Mouse (Mus musculus): ENCODE results near the gene Ptov1. TPM values are rescaled to one million over a fixed set of nuclear protein-coding genes. Genes with fewer than 3 reads are reported as not detected.

The Ptov1 gene
- total and polyA plus RNA-seq, 3 experiments, result 227 to 492 (median 227) TPM

DNA sequence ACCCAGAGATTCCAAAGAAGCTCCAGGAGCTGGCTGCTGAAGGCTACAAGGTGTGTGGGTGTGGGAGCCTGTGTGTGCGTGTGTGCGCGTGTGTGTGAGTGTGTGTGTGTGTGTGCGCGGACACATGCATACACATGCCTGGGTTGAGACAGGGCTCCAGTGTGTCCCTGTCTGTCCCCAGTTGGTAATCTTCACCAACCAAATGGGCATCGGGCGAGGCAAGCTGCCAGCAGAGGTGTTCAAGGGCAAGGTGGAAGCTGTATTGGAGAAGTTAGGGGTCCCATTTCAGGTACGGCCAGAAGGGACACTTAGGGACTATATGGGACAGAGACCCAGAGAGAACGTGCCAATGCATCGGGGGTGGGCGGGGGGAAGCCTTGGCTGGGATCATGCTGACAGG lies 9.7 kb downstream of the Ptov1 start:
- no peak for DNase-seq

DNA sequence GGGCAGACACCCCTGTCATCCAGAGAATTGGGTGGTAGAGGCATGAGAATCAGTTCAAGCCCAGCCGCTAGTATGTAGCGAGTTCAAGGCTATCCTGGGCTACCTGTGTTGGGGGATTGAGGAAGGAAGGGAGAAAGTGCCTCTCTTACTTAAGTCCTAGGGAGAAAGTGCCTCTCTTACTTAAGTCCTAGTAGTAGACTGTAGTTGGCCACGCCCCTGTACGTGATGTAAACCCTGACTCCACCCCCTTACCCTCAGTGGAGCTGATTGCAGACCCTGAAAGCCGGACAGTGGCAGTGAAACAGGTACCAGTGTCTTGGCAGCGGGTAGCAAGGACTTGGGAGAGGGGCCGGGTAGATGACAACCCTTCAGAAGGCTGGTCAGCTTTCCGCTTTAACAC lies 11.7 kb downstream of the Ptov1 start:
- peak; percentile 55 for DNase-seq

GRCm38 (mm10) chr7:44857042-44857552 lies 12.5 kb downstream of the Ptov1 start, which contains the start of gene Pnkp:
TSS of gene Pnkp (plus strand) at chr7:44857139.
- peak; percentile 91 for DNase-seq

DNA sequence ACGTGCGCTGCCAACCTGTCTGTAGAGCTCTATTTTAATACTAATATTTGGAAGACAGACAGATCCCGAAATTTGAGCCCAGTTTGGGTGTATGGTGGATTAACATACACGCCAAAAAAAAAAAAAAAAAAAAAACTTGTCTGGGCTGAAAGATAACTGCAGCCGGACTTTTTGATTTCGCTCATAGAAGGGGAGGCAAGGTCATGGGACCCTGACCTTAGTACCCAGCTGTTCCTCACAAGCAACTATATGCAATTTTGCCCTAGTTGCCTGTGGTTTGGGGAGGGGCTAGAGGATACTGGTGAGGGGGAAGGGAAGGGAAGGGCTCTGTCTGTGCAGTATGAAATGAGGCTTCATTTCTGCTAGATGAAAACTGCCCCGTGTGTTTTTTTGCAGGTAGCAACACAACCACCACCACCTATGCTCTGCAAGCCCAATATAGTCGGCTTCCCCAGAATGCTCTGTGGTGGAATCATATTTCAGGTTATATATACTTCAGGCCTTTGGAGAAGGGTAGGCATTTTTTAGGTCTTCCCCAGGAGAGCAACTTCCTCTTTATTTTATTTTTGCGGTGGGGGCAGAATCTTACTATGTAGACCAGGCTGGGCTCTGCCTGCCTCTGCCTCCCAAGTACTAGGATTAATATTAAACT lies 13.2 kb downstream of the Ptov1 start:
- DNase-seq, result no peak

DNA sequence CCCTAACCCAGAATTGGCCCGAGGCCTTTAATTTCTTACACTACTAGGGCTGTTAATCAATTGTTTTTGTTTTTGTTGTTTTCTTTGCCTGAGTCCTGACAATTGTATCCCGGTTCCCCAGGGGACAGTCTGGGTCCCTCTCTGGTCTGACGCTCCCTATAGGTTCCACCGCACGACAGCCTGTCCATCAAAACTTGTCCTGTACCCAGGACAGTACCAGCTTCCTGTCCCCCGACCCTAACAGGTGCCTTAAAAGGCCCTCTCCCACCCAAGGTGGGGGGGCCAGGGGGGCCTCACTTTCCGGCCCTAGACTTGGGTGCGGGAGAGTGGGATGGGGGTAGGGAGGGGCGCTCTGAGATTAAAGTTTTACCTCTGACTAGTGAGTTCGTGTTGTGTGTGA lies 14.6 kb downstream of the Ptov1 start:
- DNase-seq, result no peak

GRCm38 (mm10) chr7:44854356-44855031 lies 15.1 kb downstream of the Ptov1 start:
- DNase-seq, result peak; percentile 97

DNA sequence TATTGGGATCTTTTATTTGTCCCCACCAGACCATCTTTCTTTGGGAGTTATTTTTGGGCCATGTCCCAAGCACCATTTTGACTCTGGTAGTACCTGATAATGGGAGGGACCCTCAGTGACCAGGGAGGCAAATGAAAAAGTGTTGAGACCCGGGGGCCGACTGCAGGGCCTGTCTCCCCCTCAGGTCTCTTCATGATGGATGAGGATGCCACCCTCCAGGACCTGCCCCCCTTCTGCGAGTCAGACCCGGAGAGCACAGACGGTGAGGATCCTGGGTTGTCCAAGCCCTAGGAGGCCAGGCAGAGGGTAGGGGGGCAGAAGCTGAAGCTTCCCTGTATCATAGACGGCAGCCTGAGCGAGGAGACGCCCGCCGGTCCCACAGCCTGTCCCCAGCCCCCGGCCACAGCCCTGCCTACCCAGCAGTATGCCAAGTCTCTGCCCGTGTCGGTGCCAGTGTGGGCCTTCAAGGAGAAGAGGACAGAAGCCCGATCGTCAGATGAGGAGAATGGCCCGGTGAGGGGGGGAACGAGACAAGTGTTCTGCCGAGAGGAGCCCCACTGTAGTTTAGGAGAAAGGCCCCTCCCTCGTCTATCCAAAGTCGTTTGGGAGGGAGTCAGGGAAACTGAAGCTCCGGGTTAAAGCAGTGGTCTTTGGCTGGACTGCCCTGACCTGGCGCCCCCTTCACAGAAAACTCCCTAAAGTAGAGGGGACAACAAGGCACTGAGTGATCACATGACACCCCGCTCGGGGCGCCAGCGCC lies 15.8 kb downstream of the Ptov1 start:
- DNase-seq, result peak; percentile 65

GRCm38 (mm10) chr7:44853065-44853464 lies 16.5 kb downstream of the Ptov1 start:
- DNase-seq, result peak; percentile 33

DNA sequence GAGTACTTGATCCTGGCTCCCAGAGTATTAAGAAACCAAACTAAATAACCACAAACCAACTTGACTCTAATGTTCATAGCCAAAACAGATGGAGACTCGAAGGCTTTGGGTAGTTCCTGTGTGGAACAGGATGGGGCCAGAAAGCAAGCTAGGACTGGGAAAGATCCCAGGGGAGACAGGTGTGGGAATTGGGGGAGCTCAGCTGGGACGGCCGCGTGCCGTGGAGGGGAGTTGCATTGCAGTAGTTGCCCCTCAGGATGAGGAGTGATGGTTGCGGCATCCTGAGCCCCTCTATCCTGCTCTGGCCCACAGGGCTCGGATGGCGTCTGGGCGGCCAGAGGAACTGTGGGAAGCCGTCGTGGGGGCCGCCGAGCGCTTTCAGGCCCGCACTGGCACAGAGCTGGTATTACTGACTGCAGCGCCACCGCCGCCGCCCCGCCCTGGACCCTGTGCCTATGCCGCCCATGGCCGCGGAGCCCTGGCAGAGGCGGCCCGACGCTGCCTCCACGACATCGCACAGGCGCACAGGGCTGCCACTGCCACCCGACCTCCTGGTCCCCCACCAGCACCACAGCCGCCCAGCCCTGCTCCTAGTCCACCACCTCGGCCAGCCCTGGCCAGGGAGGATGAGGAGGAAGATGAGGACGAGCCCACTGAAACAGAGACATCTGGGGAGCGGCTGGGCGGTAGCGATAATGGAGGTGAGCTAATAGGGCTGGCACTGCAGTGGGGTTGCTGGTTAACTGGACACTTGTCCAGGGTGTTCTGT lies 17.1 kb downstream of the Ptov1 start:
- peak; percentile 28 for DNase-seq

- DNase-seq, result no peak
Measured at GRCm38 (mm10) chr7:44851625-44852234, 17.9 kb downstream of the Ptov1 start.

GRCm38 (mm10) chr7:44850789-44851624 lies 18.6 kb downstream of the Ptov1 start:
- DNase-seq, result peak; percentile 46

DNA sequence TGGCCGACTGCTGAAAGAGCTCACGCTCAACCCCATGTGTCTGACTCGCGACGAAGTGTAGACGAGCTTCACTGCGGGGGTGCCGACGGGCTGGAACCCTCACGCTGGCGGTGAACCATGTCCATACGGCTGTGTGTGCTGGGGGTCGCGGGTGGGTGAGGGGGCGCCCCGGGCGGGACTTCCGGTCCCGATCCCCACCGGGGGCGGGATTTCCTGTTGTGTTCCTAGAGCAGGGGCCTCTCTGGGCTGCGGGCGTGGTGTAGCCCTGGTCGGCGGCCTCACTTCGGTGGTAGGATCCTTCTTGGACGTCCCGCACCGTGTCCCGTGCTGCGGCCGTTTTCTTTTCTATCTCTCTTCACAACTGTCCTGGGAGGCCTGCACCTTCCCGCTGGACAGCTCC lies 19.4 kb downstream of the Ptov1 start:
- peak; percentile 86 for DNase-seq

GRCm38 (mm10) chr7:44849416-44850111 lies 20.0 kb downstream of the Ptov1 start:
- DNase-seq, result peak; percentile 95

DNA sequence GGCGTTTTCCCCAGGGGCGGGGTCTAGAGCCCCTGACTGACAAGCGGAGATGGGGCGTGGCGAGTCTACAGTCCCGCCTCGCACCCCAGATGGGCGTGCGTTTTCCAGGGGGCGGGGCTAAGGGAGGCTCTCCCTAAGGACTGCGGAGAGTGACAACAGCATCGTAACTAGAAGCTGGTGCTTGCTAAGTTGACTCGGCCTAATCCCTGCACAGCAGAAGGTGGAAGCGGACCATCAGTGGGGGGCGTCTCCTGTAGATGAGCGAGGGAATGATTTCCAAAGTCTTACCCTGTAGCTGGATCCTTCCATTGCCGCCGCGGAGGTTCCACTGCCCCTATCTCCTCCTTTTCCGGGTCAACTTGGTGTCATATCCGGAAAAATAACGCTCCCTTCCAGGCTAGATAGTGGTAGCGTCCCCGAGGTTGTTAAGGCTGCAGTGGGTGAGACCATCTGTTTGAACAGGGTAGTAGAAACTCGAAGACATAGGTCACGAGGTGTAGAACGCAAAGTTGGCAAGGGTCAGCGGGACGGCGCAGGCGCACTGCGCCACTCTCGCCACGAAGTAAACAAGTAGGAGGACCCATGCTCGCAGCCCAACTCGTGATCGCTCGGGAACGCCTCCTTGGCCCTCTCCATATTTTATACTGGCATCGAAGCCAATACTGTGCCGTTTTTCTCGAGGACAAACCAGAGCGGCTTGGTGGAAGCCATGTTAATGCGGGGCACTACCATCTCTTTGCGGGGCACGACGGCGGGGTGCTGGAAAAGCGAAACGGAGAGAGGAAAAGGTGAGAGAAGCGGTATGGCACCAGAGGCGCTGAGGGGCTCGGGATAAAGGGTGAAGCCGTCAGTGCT lies 20.8 kb downstream of the Ptov1 start, which contains the start of the genes Akt1s1 and Tbc1d17:
Gene Akt1s1, plus strand, starts transcription at position 431 of the 855 bp plus-strand sequence.
Gene Tbc1d17, minus strand, starts transcription at position 519 of the 855 bp plus-strand sequence.
- peak; percentile 100 for DNase-seq

- no peak for DNase-seq
Measured at GRCm38 (mm10) chr7:44847772-44848171, 21.8 kb downstream of the Ptov1 start.

DNA sequence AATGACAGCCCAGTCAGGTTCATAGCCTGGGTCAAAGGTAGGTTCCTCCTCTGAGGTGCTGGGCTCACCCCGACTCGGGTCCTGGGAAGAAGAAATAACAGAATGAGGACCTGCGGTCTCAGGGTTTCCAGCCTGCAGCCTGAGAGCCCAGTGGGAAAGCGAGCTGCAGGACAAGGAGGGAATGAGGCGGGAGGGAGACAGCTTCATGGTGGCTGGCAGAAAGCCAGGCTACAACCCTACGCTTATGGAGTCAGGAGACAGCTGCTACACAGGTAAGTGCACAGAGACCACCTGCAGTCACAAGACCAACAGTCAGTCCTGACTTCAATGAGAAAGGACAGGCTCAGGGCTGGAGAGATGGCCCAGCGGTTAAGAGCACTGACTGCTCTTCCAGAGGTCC lies 22.8 kb downstream of the Ptov1 start:
- DNase-seq, result no peak

GRCm38 (mm10) chr7:44845006-44845405 lies 24.6 kb downstream of the Ptov1 start:
- DNase-seq, result no peak

- DNase-seq, result no peak
Measured at GRCm38 (mm10) chr7:44841825-44842463, 27.6 kb downstream of the Ptov1 start.

Measured in adrenal gland, adult 2 months (tissue).